Mouse (Mus musculus): ENCODE measurements around the gene Anp32e. TPM values are rescaled to one million over a fixed set of nuclear protein-coding genes. Genes with fewer than 3 reads are reported as not detected.
"Not testable (repeated sequence)": the region's sequence is repeated elsewhere in the genome, so short reads cannot be mapped to it uniquely, and the experiment has no call there.

Gene Anp32e
- polyA plus RNA-seq, 1 experiment from 2014 or later = 159 TPM

- H3K4me2 ChIP-seq = peak overlapping the region; percentile 59
- WGBS = 2% methylated on average over 12 of the region's 12 CpGs
- peaks cover 5% of the 10 kb centered on the region; the same call in 1 of the 2 replicates for H3K27me3 ChIP-seq (replicated peaks)
- H3K9me3 ChIP-seq = no peaks in the 10 kb centered on the region
- no peaks in the 10 kb centered on the region for H3K36me3 ChIP-seq
- H3K27ac ChIP-seq = no peak overlapping the region
- peak overlapping the region; percentile 28 for H3K4me3 ChIP-seq (replicated peaks)
- peaks cover 21% of the 10 kb centered on the region for H3K4me1 ChIP-seq
- no peak for ATAC-seq (ENCODE audit: insufficient read depth, low FRiP score, low read depth)
- H3K9ac ChIP-seq = no peak overlapping the region
These were observed 23.0 kb upstream of the Anp32e start for GRCm38 (mm10) chr3:95905940-95906492.

DNA sequence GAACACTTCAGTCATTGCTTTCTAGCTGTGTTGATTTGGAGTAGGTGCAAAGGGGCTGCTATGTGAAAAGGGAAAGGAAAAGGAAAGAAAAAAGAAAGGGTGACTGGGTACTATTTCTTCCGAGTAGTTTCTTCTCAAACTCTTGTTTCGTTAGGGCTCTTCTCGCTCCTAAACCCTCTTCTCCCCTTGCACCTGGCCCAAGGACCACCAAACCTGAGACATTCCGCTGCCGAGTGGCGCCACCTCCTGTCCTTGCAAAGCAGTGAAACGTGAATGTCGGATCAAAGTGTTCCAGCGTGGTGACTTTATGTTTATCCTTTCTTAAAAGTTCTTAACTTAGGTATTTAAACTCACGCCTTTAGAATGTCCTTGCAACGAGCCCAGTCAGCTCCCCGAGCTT lies 22.2 kb upstream of the Anp32e start:
- Histone ChIP-seq H3K36me3 (no peaks in the 10 kb centered on the region), H3K9me3 (no peaks in the 10 kb centered on the region), H3K4me2 (peak overlapping the region; percentile 59), H3K27me3 (replicated peaks) (peaks cover 5% of the 10 kb centered on the region; the same call in 1 of the 2 replicates), H3K27ac (no peak overlapping the region), H3K4me1 (peaks cover 21% of the 10 kb centered on the region), H3K4me3 (replicated peaks) (peak overlapping the region; percentile 28), H3K9ac (no peak overlapping the region)
- no peak for ATAC-seq (ENCODE audit: insufficient read depth, low FRiP score, low read depth)
- under 1% methylated on average over 12 of the region's 12 CpGs for WGBS

DNA sequence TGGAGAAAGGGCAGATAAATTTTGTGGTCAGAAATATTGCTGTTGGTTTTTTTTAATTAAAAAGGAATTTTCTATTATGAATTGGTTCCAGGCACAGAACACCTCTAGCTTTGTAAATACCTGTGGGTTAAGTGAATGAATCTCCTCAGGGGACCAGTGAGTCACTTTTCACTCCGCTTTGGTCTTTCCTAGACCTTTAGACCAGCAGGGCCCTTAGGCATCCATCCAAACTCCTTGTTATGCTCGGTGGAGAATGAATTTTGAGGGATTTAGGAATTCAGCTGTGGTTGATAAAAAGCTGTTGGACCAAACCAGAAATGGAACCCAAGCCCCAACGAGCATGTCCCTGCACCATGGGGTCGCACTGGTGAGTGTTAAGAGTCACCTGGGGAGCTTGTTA lies 21.4 kb upstream of the Anp32e start:
- Histone ChIP-seq H3K4me3 (replicated peaks) (no peak overlapping the region), H3K27me3 (replicated peaks) (peaks cover 5% of the 10 kb centered on the region; the same call in 1 of the 2 replicates), H3K9me3 (no peaks in the 10 kb centered on the region), H3K4me1 (peaks cover 21% of the 10 kb centered on the region), H3K27ac (no peak overlapping the region), H3K4me2 (no peak overlapping the region), H3K36me3 (no peaks in the 10 kb centered on the region), H3K9ac (no peak overlapping the region)
- ATAC-seq (ENCODE audit: insufficient read depth, low FRiP score, low read depth) = no peak
- WGBS = 56% methylated on average over 4 of the region's 4 CpGs

DNA sequence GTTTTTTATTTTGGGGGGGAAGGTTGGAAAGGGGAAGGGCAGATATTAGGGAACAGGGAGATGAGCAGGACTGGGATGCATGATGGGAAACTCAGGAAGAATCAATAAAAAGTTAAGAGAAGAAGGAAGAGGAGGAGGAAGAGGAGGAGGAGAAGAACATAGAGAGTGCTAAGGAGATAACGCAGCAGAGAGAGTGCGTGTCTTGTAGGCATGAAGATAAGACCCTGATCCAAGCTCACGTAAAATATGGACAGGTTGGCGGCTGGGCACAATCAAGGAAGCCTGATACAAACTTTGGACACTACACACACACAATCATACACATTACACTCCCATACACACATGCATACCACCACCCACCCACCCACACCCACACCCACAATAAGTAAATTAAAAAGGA lies 14.3 kb upstream of the Anp32e start:
- WGBS = 85% methylated on average over 4 of the region's 4 CpGs

DNA sequence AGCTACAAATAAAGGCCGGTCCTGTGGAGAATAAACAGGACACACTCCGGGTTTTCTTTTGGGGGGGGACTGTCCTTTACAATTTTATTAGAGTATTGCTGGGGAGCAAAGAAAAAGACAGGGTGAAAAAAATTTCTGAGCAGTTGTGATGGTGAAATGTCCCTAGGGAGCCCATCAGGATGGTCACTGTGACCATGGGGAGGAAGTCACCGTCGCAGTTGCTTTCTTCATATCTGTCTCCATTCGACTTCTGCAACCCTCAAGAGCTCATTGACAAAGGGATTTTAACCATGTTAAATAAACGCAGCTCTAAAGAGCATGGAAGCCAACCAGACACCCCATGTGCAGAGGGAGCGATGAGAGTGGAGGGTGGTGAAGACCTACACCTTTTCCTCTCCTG lies 12.3 kb upstream of the Anp32e start:
- no peak for ATAC-seq (ENCODE audit: insufficient read depth, low FRiP score, low read depth)
- Histone ChIP-seq H3K4me2 (no peak overlapping the region), H3K4me3 (replicated peaks) (no peak overlapping the region), H3K27ac (no peak overlapping the region), H3K36me3 (no peaks in the 10 kb centered on the region), H3K27me3 (replicated peaks) (no peaks in the 10 kb centered on the region), H3K4me1 (no peaks in the 10 kb centered on the region), H3K9me3 (no peaks in the 10 kb centered on the region), H3K9ac (no peak overlapping the region)
- 67% methylated on average over 7 of the region's 7 CpGs for WGBS

More for the DNA sequence above, 14.3 kb upstream of the Anp32e start:
- H3K9me3 ChIP-seq = no peaks in the 10 kb centered on the region
- no peaks in the 10 kb centered on the region for H3K27me3 ChIP-seq (replicated peaks)
- H3K4me2 ChIP-seq = no peak overlapping the region
- H3K4me1 ChIP-seq = no peaks in the 10 kb centered on the region
- no peaks in the 10 kb centered on the region for H3K36me3 ChIP-seq
- no peak overlapping the region for H3K27ac ChIP-seq
- H3K9ac ChIP-seq = no peak overlapping the region
- H3K4me3 ChIP-seq (replicated peaks) = no peak overlapping the region
- no peak for ATAC-seq (ENCODE audit: insufficient read depth, low FRiP score, low read depth)

- not testable (repeated sequence) for H3K9me3 ChIP-seq; H3K27me3 ChIP-seq (replicated peaks); H3K4me1 ChIP-seq; ATAC-seq (ENCODE audit: insufficient read depth, low FRiP score, low read depth); H3K9ac ChIP-seq; H3K27ac ChIP-seq; H3K4me2 ChIP-seq; H3K36me3 ChIP-seq; H3K4me3 ChIP-seq (replicated peaks)
- WGBS = 54% methylated on average over 2 of the region's 2 CpGs
These were observed 8.5 kb upstream of the Anp32e start for GRCm38 (mm10) chr3:95920532-95920931.

GRCm38 (mm10) chr3:95923429-95923828 lies 5.6 kb upstream of the Anp32e start:
- not testable (repeated sequence) for H3K9me3 ChIP-seq; H3K36me3 ChIP-seq; ATAC-seq (ENCODE audit: insufficient read depth, low FRiP score, low read depth); H3K4me1 ChIP-seq; H3K4me2 ChIP-seq; H3K27ac ChIP-seq; H3K27me3 ChIP-seq (replicated peaks); H3K4me3 ChIP-seq (replicated peaks); H3K9ac ChIP-seq
- 80% methylated on average over 7 of the region's 7 CpGs for WGBS

GRCm38 (mm10) chr3:95924185-95924584 lies 4.9 kb upstream of the Anp32e start:
- no peaks in the 10 kb centered on the region for H3K4me1 ChIP-seq
- H3K4me2 ChIP-seq = no peak overlapping the region
- no peaks in the 10 kb centered on the region for H3K36me3 ChIP-seq
- no peak overlapping the region for H3K4me3 ChIP-seq (replicated peaks)
- H3K27ac ChIP-seq = no peak overlapping the region
- 61% methylated on average over 4 of the region's 4 CpGs for WGBS
- no peaks in the 10 kb centered on the region for H3K9me3 ChIP-seq
- ATAC-seq (ENCODE audit: insufficient read depth, low FRiP score, low read depth) = no peak
- no peaks in the 10 kb centered on the region for H3K27me3 ChIP-seq (replicated peaks)
- no peak overlapping the region for H3K9ac ChIP-seq

DNA sequence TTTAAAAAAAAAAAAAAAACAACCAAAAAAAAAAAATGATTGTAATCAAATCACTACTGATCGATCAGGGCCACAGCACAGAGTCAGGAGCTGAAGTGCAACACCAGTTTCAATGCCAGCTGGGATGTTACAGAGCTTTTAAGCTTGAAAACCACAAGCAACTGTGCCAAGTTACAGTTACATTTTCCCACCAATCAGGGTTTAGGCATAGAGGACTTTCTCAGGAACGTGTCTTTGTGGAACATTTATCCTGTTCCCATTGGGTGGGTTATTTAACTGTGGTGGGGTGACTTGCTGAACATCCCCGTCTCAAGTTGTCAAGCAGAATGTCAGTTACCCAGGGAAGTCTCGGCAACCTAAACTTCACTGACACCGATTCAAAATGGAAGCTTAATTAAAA lies 4.0 kb upstream of the Anp32e start:
- ATAC-seq (ENCODE audit: insufficient read depth, low FRiP score, low read depth) = no peak
- H3K27ac ChIP-seq = no peak overlapping the region
- no peaks in the 10 kb centered on the region for H3K36me3 ChIP-seq
- no peak overlapping the region for H3K9ac ChIP-seq
- H3K4me2 ChIP-seq = no peak overlapping the region
- H3K4me3 ChIP-seq (replicated peaks) = no peak overlapping the region
- 81% methylated on average over 5 of the region's 5 CpGs for WGBS
- H3K4me1 ChIP-seq = no peaks in the 10 kb centered on the region
- H3K27me3 ChIP-seq (replicated peaks) = no peaks in the 10 kb centered on the region
- no peaks in the 10 kb centered on the region for H3K9me3 ChIP-seq

GRCm38 (mm10) chr3:95928261-95928657 lies 787 bp upstream of the Anp32e start:
- ATAC-seq (ENCODE audit: insufficient read depth, low FRiP score, low read depth) = no peak
- 47% methylated on average over 6 of the region's 6 CpGs for WGBS
- Histone ChIP-seq H3K4me3 (replicated peaks) (peak overlapping the region; percentile 81), H3K9me3 (no peaks in the 10 kb centered on the region), H3K36me3 (no peaks in the 10 kb centered on the region), H3K4me2 (peak overlapping the region; percentile 62), H3K27ac (peak overlapping the region; percentile 73; the same call in 1 of the 2 replicates), H3K4me1 (0 out of 2 replicates have a peak, but pooled peaks cover 3% of the 10 kb centered on the region), H3K9ac (0 out of 2 replicates have a peak overlapping the region, but pooled peaks have one; percentile 5), H3K27me3 (replicated peaks) (no peaks in the 10 kb centered on the region)

- Histone ChIP-seq H3K9ac (peak overlapping the region; percentile 95), H3K27me3 (replicated peaks) (no peaks in the 10 kb centered on the region), H3K4me2 (peak overlapping the region; percentile 67), H3K4me1 (0 out of 2 replicates have a peak, but pooled peaks cover 3% of the 10 kb centered on the region), H3K4me3 (replicated peaks) (peak overlapping the region; percentile 81), H3K9me3 (no peaks in the 10 kb centered on the region), H3K36me3 (peaks cover 4% of the 10 kb centered on the region), H3K27ac (peak overlapping the region; percentile 90)
- under 1% methylated on average over 96 of the region's 105 CpGs for WGBS
- ATAC-seq (ENCODE audit: insufficient read depth, low FRiP score, low read depth) = no peak
These were observed 780 bp downstream of the Anp32e start for GRCm38 (mm10) chr3:95929581-95930470.

GRCm38 (mm10) chr3:95930471-95930789 lies 1.4 kb downstream of the Anp32e start:
- H3K27me3 ChIP-seq (replicated peaks) = no peaks in the 10 kb centered on the region
- 1% methylated on average over 5 of the region's 5 CpGs for WGBS
- peak overlapping the region; percentile 67 for H3K4me2 ChIP-seq
- H3K4me1 ChIP-seq = 0 out of 2 replicates have a peak, but pooled peaks cover 3% of the 10 kb centered on the region
- H3K36me3 ChIP-seq = peaks cover 10% of the 10 kb centered on the region
- peak overlapping the region; percentile 95 for H3K9ac ChIP-seq
- no peaks in the 10 kb centered on the region for H3K9me3 ChIP-seq
- H3K4me3 ChIP-seq (replicated peaks) = peak overlapping the region; percentile 81
- H3K27ac ChIP-seq = peak overlapping the region; percentile 90
- ATAC-seq (ENCODE audit: insufficient read depth, low FRiP score, low read depth) = no peak

Measured in stomach, embryonic 15.5 days (tissue).